Mouse (Mus musculus) c-Kit-positive CD71-positive TER-119-positive erythroid progenitor cells, embryonic 14.5 days (primary cell): ENCODE measurements around the gene Rarg.

Experiments
- DNase-seq: peaks from one replicate; pipeline ENCODE4 v3.0.0-alpha.2; 2013; ENCODE audit warnings: low spot score

Rarg gene

GRCm38 (mm10) chr15:102257202-102258075 is at the start of gene Rarg:
Rarg (minus strand) TSS chr15:102257517.
- no peak for DNase-seq

- no peak for DNase-seq
Measured at GRCm38 (mm10) chr15:102302542-102302941, 45.2 kb upstream of the Rarg start.

GRCm38 (mm10) chr15:102296368-102297006 is 39.2 kb upstream of the Rarg start:
- peak; percentile 37 for DNase-seq

- peak; percentile 94 for DNase-seq
Measured at GRCm38 (mm10) chr15:102295633-102296367, 38.5 kb upstream of the Rarg start, which contains the start of gene Espl1. Espl1 (plus strand) TSS chr15:102296266.

- peak; percentile 56 for DNase-seq
Measured at GRCm38 (mm10) chr15:102287395-102287794, 30.1 kb upstream of the Rarg start.

GRCm38 (mm10) chr15:102283648-102284047 is 26.3 kb upstream of the Rarg start:
- no peak for DNase-seq

GRCm38 (mm10) chr15:102282463-102283292 is 25.4 kb upstream of the Rarg start:
- DNase-seq: peak; percentile 49

GRCm38 (mm10) chr15:102280623-102281022 is 23.3 kb upstream of the Rarg start:
- DNase-seq: no peak

- no peak for DNase-seq
Measured at GRCm38 (mm10) chr15:102279783-102280520, 22.6 kb upstream of the Rarg start.

- peak; percentile 87 for DNase-seq
Measured at GRCm38 (mm10) chr15:102279092-102279782, 21.9 kb upstream of the Rarg start, which contains the start of gene Mfsd5. Mfsd5 (plus strand) TSS chr15:102279454.

GRCm38 (mm10) chr15:102278726-102279091 is 21.4 kb upstream of the Rarg start:
- no peak for DNase-seq

GRCm38 (mm10) chr15:102273982-102274716 is 16.8 kb upstream of the Rarg start:
- DNase-seq: no peak

- no peak for DNase-seq
Measured at GRCm38 (mm10) chr15:102271441-102271840, 14.1 kb upstream of the Rarg start.

GRCm38 (mm10) chr15:102270274-102270960 is 13.1 kb upstream of the Rarg start, which contains the start of gene Gm9918:
Gm9918 (plus strand) TSS chr15:102270563.
- no peak for DNase-seq

GRCm38 (mm10) chr15:102265548-102265947 is 8.2 kb upstream of the Rarg start:
- no peak for DNase-seq

GRCm38 (mm10) chr15:102263037-102263436 is 5.7 kb upstream of the Rarg start:
- no peak for DNase-seq

GRCm38 (mm10) chr15:102262582-102262981 is 5.3 kb upstream of the Rarg start:
- DNase-seq: no peak

- no peak for DNase-seq
Measured at GRCm38 (mm10) chr15:102258581-102259253, 1.4 kb upstream of the Rarg start.
